Mouse (Mus musculus): ENCODE measurements around the gene Ifit3. TPM values are rescaled to one million over a fixed set of nuclear protein-coding genes. Genes with fewer than 3 reads are reported as not detected.

Ifit3 gene
- polyA plus RNA-seq, 2 experiments = 0.79 to 1.1 TPM

GRCm38 (mm10) chr19:34556621-34557020 is 26.7 kb upstream of the Ifit3 start:
- Histone ChIP-seq H3K36me3 (replicated peaks; ENCODE audit: control insufficient read depth, insufficient read depth, low read depth) (no peaks in the 10 kb centered on the region), H3K4me3 (ENCODE audit: insufficient read depth in 1 of 2, low read depth in 2 of 2, low read length in 2 of 2) (no peak overlapping the region), H3K9me3 (ENCODE audit: control insufficient read depth, low read length) (no peaks in the 10 kb centered on the region), H3K9ac (replicated peaks) (no peak overlapping the region), H3K4me1 (replicated peaks; ENCODE audit: control insufficient read depth in 2 of 2, insufficient read depth in 2 of 2, low read length in 1 of 2) (peaks cover 0 to 4% of the 10 kb centered on the region in 2 experiments; a peak in 2 of 4 replicates), H3K27me3 (ENCODE audit: control insufficient read depth, insufficient read depth, low read length) (no peaks in the 10 kb centered on the region), H3K4me2 (ENCODE audit: low read depth) (no peak overlapping the region), H3K27ac (no peak overlapping the region)
- ATAC-seq (ENCODE audit: insufficient read depth) (no peak), DNase-seq (ENCODE audit: low read depth in 3 of 3, low spot score in 3 of 3) (no peak)
- 62% methylated on average over 3 of the region's 3 CpGs for WGBS (ENCODE audit: insufficient replicate concordance)
- TF ChIP-seq EP300 (IDR thresholded peaks at IDR 0.05; ENCODE audit: low read depth) = no peak
- TF ChIP-seq CTCF (IDR thresholded peaks at IDR 0.05; ENCODE audit: low read depth) = no peak

- Histone ChIP-seq H3K4me2 (ENCODE audit: low read depth) (no peak overlapping the region), H3K27ac (no peak overlapping the region), H3K4me1 (replicated peaks; ENCODE audit: control insufficient read depth in 2 of 2, insufficient read depth in 2 of 2, low read length in 1 of 2) (peaks cover 0 to 4% of the 10 kb centered on the region in 2 experiments; a peak in 2 of 4 replicates), H3K9me3 (ENCODE audit: control insufficient read depth, low read length) (no peaks in the 10 kb centered on the region), H3K4me3 (ENCODE audit: insufficient read depth in 1 of 2, low read depth in 2 of 2, low read length in 2 of 2) (no peak overlapping the region), H3K9ac (replicated peaks) (no peak overlapping the region), H3K36me3 (replicated peaks; ENCODE audit: control insufficient read depth, insufficient read depth, low read depth) (no peaks in the 10 kb centered on the region), H3K27me3 (ENCODE audit: control insufficient read depth, insufficient read depth, low read length) (no peaks in the 10 kb centered on the region)
- no peak for TF ChIP-seq CTCF (IDR thresholded peaks at IDR 0.05; ENCODE audit: low read depth)
- no peak for TF ChIP-seq EP300 (IDR thresholded peaks at IDR 0.05; ENCODE audit: low read depth)
- DNase-seq (ENCODE audit: low read depth in 3 of 3, low spot score in 3 of 3) (no peak), ATAC-seq (ENCODE audit: insufficient read depth) (peak; percentile 15; the same call in 1 of the 2 replicates)
These were observed 20.8 kb upstream of the Ifit3 start for GRCm38 (mm10) chr19:34562556-34562955.

DNA sequence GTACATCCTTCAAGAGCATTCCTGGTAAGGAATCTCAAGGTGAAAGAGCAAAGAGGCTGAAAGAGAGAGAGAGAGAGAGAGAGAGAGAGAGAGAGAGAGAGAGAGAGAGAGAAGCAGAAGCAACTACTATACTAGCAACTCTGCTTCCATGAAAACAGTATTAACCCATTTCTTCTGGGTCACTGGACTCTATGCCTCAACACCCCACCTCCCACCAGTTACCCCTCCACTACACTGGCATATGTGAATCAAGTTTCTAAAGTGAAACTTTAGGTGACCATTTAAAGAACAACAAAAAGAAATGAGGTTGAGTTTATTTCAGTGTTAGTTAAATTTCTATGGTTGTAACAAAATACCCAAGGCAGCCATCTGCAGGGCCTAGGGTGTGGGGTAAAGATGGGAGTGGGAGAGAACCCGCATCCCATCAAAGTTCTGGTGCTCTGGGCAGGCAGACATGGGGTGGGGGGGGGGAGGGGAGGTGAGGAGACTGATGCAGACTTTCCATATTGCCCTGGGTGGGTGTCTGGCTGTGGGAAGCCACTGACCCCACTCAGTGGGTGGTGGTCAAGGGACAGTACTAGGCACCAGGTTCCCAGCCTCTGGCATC is 17.1 kb upstream of the Ifit3 start:
- H3K4me3 ChIP-seq (ENCODE audit: insufficient read depth in 1 of 2, low read depth in 2 of 2, low read length in 2 of 2) = no peak overlapping the region
- DNase-seq (ENCODE audit: low read depth in 3 of 3, low spot score in 3 of 3) = no peak
- H3K4me2 ChIP-seq (ENCODE audit: low read depth) = no peak overlapping the region
- H3K27me3 ChIP-seq (ENCODE audit: control insufficient read depth, insufficient read depth, low read length) = no peaks in the 10 kb centered on the region
- 45% methylated on average over 1 of the region's 1 CpGs for WGBS (ENCODE audit: insufficient replicate concordance)
- no peak overlapping the region for H3K9ac ChIP-seq (replicated peaks)
- H3K27ac ChIP-seq = no peak overlapping the region
- H3K9me3 ChIP-seq (ENCODE audit: control insufficient read depth, low read length) = no peaks in the 10 kb centered on the region
- no peaks in the 10 kb centered on the region for H3K36me3 ChIP-seq (replicated peaks; ENCODE audit: control insufficient read depth, insufficient read depth, low read depth)
- H3K4me1 ChIP-seq (replicated peaks; ENCODE audit: control insufficient read depth in 2 of 2, insufficient read depth in 2 of 2, low read length in 1 of 2) = peaks cover 0 to 4% of the 10 kb centered on the region in 2 experiments; a peak in 2 of 4 replicates
- TF ChIP-seq EP300 (IDR thresholded peaks at IDR 0.05; ENCODE audit: low read depth) = no peak
- TF ChIP-seq CTCF (IDR thresholded peaks at IDR 0.05; ENCODE audit: low read depth) = no peak
- no peak for ATAC-seq (ENCODE audit: insufficient read depth)

DNA sequence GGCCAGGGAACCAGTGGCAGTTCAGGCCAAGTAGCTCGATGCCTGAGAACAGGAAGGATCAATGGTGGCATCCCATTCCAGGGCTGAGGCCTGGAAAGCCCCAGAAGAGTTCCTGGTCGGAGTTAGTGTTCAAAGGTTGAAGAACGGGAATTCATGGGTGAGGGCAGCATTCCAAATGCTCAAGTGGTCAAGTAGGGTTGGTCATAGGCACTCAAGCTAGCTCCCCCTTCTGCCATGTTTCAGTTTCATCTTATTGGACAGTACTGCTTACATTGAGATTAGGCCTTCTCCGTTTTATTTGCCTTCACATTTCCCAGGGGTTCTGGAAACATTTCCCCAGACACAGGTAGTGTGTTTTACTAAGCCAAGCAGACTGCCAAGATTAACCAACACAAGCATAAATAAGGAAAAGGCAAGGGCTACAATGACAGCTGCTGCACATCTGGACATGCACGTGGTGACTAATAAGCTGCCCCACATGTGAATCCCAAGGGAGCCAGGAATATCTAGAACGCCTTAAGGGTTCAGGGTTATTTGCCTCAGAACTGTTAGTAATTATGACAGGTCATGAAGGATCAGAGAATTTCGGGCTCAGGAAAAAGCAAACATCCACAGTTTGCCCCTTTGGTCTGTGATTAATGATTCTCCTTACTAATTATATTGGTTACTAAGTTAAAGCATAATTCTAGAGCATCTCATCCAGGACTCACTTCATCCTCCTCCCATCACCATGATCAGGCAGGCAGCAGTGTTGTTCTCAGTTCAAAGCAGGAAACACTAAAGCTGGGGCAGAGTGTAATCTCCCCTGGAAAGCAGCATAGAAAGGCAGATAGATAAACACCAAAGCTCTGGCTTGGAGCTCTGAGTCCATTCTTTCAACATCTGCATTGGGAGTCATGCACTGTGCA is 14.1 kb upstream of the Ifit3 start:
- WGBS (ENCODE audit: insufficient replicate concordance) = 62% methylated on average over 7 of the region's 7 CpGs
- Histone ChIP-seq H3K4me2 (ENCODE audit: low read depth) (no peak overlapping the region), H3K36me3 (replicated peaks; ENCODE audit: control insufficient read depth, insufficient read depth, low read depth) (no peaks in the 10 kb centered on the region; the same call in 1 of the 2 replicates), H3K9me3 (ENCODE audit: control insufficient read depth, low read length) (no peaks in the 10 kb centered on the region), H3K9ac (replicated peaks) (no peak overlapping the region), H3K27me3 (ENCODE audit: control insufficient read depth, insufficient read depth, low read length) (no peaks in the 10 kb centered on the region), H3K4me3 (ENCODE audit: insufficient read depth in 1 of 2, low read depth in 2 of 2, low read length in 2 of 2) (no peak overlapping the region), H3K27ac (no peak overlapping the region), H3K4me1 (replicated peaks; ENCODE audit: control insufficient read depth in 2 of 2, insufficient read depth in 2 of 2, low read length in 1 of 2) (no peaks in the 10 kb centered on the region)
- ATAC-seq (ENCODE audit: insufficient read depth) (no peak), DNase-seq (ENCODE audit: low read depth in 3 of 3, low spot score in 3 of 3) (no peak)
- TF ChIP-seq CTCF (IDR thresholded peaks at IDR 0.05; ENCODE audit: low read depth) (no peak), EP300 (IDR thresholded peaks at IDR 0.05; ENCODE audit: low read depth) (no peak)

- no peaks in the 10 kb centered on the region for H3K27me3 ChIP-seq (ENCODE audit: control insufficient read depth, insufficient read depth, low read length)
- no peak overlapping the region for H3K27ac ChIP-seq
- no peak for ATAC-seq (ENCODE audit: insufficient read depth)
- no peak overlapping the region for H3K4me2 ChIP-seq (ENCODE audit: low read depth)
- DNase-seq (ENCODE audit: low read depth in 3 of 3, low spot score in 3 of 3) = no peak
- no peaks in the 10 kb centered on the region for H3K9me3 ChIP-seq (ENCODE audit: control insufficient read depth, low read length)
- 57% methylated on average over 4 of the region's 4 CpGs for WGBS (ENCODE audit: insufficient replicate concordance)
- no peaks in the 10 kb centered on the region; the same call in 1 of the 2 replicates for H3K36me3 ChIP-seq (replicated peaks; ENCODE audit: control insufficient read depth, insufficient read depth, low read depth)
- H3K4me1 ChIP-seq (replicated peaks; ENCODE audit: control insufficient read depth in 2 of 2, insufficient read depth in 2 of 2, low read length in 1 of 2) = no peaks in the 10 kb centered on the region
- TF ChIP-seq CTCF (IDR thresholded peaks at IDR 0.05; ENCODE audit: low read depth) (no peak), EP300 (IDR thresholded peaks at IDR 0.05; ENCODE audit: low read depth) (no peak)
- no peak overlapping the region for H3K9ac ChIP-seq (replicated peaks)
- no peak overlapping the region for H3K4me3 ChIP-seq (ENCODE audit: insufficient read depth in 1 of 2, low read depth in 2 of 2, low read length in 2 of 2)
These were observed 13.3 kb upstream of the Ifit3 start for GRCm38 (mm10) chr19:34569896-34570476.

Measured in liver, embryonic 14.5 days (tissue).